Mouse (Mus musculus): ENCODE data around the gene Olfr263.

- TF ChIP-seq CTCF (IDR thresholded peaks at IDR 0.05; ENCODE audit: low read depth) (no peak), EP300 (IDR thresholded peaks at IDR 0.05; ENCODE audit: low read depth) (no peak)
These were observed 56.1 kb downstream of the Olfr263 start for GRCm38 (mm10) chr13:21185521-21185920.

Measured in heart, postnatal 0 days (tissue).